Mouse (Mus musculus) Muller cell, postnatal 12 days (primary cell): ENCODE data around the gene Sdcbp2.
"Not testable (repeated sequence)": the region's sequence is repeated elsewhere in the genome, so short reads cannot be mapped to it uniquely, and the experiment has no call there.

Experiments used
- DNase-seq: peaks from one replicate; pipeline ENCODE4 v3.0.0-alpha.2; 2015; ENCODE audit errors: inconsistent ontology term

The Sdcbp2 gene

DNA sequence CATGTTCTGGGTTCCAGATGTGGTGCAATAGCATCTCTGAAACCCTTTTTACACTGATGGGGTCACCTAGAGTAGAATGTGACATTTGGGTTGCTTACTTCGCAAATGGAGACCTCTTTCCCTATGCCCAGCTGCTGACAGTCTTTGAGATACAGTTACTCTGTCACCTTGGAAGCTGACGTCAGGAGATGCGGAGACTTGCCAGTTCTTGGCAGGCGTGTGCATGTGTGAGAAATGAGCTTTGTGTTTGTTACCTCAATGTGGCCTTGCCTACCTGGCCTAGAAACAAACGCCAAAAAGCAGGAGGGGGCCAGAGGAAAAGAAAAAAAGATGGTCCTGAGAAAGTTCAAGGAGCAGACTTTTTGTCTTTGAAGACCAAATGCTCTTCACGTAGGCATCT, 5.6 kb upstream of the Sdcbp2 start:
- DNase-seq: no peak

GRCm38 (mm10) chr2:151569452-151569851, 3.0 kb upstream of the Sdcbp2 start:
- DNase-seq: no peak

DNA sequence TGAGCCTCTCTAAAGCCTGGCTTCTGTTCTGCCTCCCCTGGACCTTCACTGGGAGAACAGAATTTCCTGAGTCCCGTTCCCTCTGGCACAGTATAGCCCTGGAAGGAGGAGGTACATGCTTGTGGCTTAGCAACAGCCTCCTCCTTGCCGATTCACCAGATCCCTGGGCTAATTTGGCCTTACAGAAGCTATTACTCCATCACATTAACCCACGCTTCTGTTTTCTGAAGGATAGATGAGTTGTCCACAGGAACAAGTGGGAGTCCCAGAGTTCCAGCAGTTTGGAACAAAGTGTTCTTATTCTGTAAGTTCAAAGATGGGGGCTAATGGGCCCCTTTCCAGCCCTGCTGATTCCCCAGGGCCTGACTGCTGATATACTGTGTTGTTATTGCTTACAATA, 1.2 kb downstream of the Sdcbp2 start:
- no peak for DNase-seq

DNA sequence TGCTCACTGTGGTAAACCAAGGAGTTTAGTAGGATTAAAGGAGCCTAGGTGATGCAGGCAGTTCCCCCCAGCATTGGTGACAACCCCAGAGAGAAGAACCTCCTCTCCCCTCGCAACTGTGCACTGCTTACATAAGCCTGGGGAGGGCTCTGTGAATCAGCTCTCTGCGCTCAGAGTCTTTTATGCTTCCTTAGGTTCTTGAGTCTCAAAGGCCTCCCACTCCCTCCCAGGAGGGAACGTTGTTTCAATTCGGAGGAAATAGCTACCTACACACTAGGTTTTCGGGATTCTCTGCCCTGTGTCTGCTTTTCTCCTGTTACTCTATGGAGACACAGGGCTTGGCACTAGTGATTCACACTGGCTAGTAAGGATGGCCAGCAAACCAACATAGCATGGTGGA, 2.2 kb downstream of the Sdcbp2 start:
- DNase-seq: no peak

- DNase-seq: peak; percentile 26
Measured at GRCm38 (mm10) chr2:151575119-151575698, 2.8 kb downstream of the Sdcbp2 start.

GRCm38 (mm10) chr2:151575699-151576389, 3.4 kb downstream of the Sdcbp2 start:
- peak; percentile 76 for DNase-seq

GRCm38 (mm10) chr2:151579183-151579582, 6.8 kb downstream of the Sdcbp2 start:
- DNase-seq: no peak

GRCm38 (mm10) chr2:151580945-151581344, 8.5 kb downstream of the Sdcbp2 start:
- no peak for DNase-seq

GRCm38 (mm10) chr2:151585934-151586333, 13.5 kb downstream of the Sdcbp2 start:
- no peak for DNase-seq

DNA sequence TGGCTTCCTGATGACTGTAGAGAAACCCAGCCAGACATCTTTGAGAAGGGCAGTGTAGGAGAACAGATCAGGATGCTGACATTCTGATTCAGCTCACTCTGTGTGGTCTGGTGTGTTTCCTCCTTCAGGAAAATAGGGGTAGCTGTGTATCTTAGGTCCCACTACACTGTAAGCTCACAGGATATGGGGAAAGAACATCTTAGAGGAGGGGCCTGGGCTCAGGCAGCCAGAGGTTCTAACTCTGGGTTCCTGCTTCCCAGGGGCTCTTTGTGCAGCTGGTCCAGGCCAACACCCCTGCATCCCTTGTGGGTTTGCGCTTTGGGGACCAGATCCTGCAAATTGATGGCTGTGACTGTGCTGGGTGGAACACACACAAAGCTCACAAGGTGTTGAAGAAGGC, 14.4 kb downstream of the Sdcbp2 start:
- no peak for DNase-seq

DNA sequence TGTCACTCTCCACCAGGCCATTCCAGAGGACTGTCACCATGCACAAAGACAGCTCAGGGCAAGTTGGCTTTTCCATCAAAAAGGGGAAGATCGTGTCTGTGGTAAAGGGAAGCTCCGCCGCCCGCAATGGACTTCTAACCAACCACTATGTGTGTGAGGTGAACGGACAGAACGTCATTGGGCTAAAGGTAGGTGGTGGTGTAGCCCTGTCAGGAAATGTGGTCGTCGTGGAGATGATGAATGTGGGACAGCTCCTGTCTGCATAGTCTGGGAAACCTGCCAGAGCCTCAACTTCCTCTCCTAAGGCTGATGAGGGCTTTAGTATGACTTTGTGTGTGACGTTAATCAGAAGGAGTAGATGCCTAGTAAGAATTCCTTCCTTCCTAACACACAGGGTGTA, 14.9 kb downstream of the Sdcbp2 start:
- no peak for DNase-seq

DNA sequence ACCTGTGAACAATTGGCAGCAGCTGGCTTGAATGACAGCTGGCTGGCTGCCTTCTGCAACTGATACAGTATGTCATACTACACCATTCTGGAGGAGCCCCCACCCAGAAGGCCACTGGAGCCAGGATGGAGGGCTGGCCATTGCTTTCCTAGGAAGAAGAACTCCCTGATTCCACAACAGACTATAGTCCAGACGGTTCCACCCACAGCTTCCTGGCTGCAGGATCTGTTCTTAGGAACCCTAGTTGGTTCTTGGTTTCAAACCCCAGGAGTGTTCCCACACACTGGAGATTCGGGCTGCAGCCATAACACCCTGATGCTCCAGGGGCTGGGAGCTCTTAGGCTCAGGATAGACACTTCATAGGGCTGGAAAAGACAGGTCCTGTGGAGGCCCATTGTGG, 25.6 kb downstream of the Sdcbp2 start:
- DNase-seq: no peak

GRCm38 (mm10) chr2:151602106-151602505, 29.7 kb downstream of the Sdcbp2 start:
- DNase-seq: no peak

DNA sequence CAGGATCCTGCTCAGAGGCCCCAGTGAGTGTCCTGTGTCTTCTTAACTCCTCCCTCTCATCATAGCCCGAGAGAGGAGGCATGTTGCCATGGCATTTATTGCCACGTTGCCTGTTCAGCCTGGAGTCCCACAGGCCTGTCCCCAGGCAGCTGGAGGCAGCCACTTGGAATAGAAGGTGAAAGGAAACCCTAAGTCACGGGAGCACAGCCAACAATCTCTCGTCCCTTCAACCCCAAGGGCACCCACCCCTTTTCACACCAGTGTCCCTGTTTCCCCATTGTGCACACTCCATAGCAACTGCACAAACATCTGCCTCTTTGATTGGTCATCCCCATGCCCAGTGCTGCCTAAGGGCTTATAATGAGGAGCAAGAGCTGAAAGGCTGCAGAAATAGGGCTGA, 31.2 kb downstream of the Sdcbp2 start:
- peak; percentile 17 for DNase-seq

DNA sequence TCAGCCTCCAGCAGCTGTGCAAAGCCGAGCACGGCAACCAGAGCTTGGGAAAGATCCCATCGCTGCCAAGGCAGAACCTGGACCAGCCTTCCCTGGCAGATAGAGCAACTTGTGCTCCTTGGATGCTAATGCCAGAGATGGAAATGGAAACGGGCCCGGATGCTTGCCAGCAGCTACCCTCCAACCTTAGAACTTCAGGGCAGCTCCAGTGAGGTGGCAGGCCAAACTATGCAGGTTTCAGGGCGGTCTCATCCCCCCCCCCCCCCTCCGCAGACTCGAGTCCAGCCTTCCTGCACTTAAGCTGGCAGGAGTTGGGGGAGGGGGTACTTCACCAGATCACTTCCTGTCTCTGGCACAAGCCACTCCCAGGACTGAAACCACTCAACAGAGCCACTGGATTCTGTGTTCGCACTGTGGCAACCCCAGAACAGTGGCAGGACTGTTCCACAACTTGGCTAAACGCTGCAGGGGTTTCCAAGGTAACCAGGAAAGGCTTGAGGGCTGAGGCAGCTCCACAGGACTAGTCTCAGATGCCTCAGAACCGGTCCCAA, 33.1 kb downstream of the Sdcbp2 start:
- no peak for DNase-seq

GRCm38 (mm10) chr2:151608435-151608834, 36.0 kb downstream of the Sdcbp2 start:
- DNase-seq: no peak

GRCm38 (mm10) chr2:151609974-151610373, 37.6 kb downstream of the Sdcbp2 start:
- DNase-seq: no peak

- not testable (repeated sequence) for DNase-seq
Measured at GRCm38 (mm10) chr2:151615779-151616178, 43.4 kb downstream of the Sdcbp2 start.

- DNase-seq: no peak
Measured at GRCm38 (mm10) chr2:151616551-151617329, 44.3 kb downstream of the Sdcbp2 start.

DNA sequence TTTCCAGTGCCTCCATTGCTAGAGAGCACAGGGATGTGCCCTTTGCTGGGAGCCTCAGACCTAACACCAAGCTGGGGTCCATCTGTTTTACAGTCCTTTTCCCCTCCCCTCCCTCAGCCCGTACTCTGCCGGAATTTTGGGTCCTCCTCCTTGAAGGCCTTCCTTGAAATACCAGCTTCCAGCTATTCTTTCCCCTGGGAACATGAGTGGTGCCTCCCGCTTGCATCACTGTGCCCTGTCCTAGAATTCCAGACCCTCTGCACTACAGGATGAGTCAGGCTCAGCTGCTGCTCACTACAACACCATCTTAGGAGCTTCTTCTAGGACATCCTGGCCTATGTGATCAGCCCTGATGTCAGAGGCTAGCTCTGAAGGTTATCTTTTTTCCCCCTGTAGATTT, 51.4 kb downstream of the Sdcbp2 start:
- no peak for DNase-seq

- no peak for DNase-seq
Measured at GRCm38 (mm10) chr2:151626296-151626695, 53.9 kb downstream of the Sdcbp2 start.

GRCm38 (mm10) chr2:151628011-151628410, 55.6 kb downstream of the Sdcbp2 start:
- no peak for DNase-seq

GRCm38 (mm10) chr2:151629310-151629709, 56.9 kb downstream of the Sdcbp2 start:
- DNase-seq: no peak
